13 mouse cellular contexts compared by ENCODE assay signal in the genomic region with DNA sequence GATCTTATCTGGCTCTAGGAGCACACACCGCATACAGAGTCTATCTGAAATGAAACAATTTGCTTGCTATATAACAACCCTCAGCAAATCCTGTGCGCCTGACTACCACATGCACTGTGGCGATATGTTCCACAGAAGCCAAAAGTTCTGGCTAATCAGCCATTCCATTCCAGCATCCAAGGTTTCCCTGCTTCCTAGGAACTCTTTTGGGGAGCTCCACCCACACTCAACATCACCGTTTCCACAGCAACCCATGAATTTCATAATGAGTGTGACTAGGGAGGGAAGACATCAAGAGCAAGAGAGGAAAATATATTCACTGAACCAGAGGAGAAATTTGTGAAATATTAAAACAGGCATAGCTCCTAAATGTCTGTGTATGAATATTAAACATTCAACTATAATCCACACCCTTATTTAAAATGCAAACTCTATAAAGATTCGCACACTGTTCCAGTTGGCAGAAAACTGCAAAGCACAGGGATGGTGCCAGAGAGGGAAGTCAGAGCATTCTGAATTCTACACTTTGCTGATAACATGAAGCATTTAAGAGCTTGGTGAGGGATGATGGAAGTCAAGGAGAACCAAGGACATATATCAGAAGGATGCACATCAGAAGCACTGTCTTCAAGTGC.
DNase-seq lines count a peak whose midpoint lies in the region; ATAC-seq and TF ChIP-seq lines count a peak whose summit lies in the region.
"Had no signal": no experiment of that assay in that cellular context is flagged by ENCODE, and none has a peak within 500 bp of the region (broad histone marks: within the 10 kb centered on the region; RNA-seq: fewer than 3 reads in every experiment).

No protein-coding gene starts in this region.

- no peaks in the 10 kb centered on the region for H3K9me3 ChIP-seq in midbrain, embryonic 14.5 days (ENCODE audit: control insufficient read depth, low read length)
- H3K9me3 ChIP-seq in midbrain, embryonic 11.5 days (ENCODE audit: control insufficient read depth, low read length) = no peaks in the 10 kb centered on the region
- H3K9me3 ChIP-seq: kidney, embryonic 15.5 days; midbrain, embryonic 12.5 days had no signal

- DNase-seq in midbrain, embryonic 14.5 days = peak; percentile 23
- no peak for DNase-seq in midbrain, embryonic 11.5 days (ENCODE audit: low spot score, missing footprints)
- DNase-seq in frontal cortex, postnatal 10 days (ENCODE audit: low spot score in 2 of 2) = peak; percentile 27 to 59
- DNase-seq in left cerebral cortex, adult 2 months (ENCODE audit: extremely low spot score in 1 of 2, low spot score in 2 of 2) = peak; percentile 50
- peak; percentile 92 for DNase-seq in telencephalon, adult 2 months (ENCODE audit: low read depth, low spot score)
- no peak for DNase-seq in urinary bladder, adult 2 months (ENCODE audit: low spot score)
- no peak for DNase-seq in heart, postnatal 25 days (ENCODE audit: low spot score)
- DNase-seq: cerebellum, postnatal 36 days; heart, postnatal 10 days; lung, embryonic 14.5 days had no signal

- no peak overlapping the region for H3K27ac ChIP-seq in midbrain, embryonic 14.5 days (replicated peaks; ENCODE audit: low read depth, low read length)
- H3K27ac ChIP-seq in midbrain, embryonic 11.5 days (ENCODE audit: low read depth, low read length) = no peak overlapping the region
- peak overlapping the region; percentile 87 for H3K27ac ChIP-seq in left cerebral cortex, adult 2 months
- H3K27ac ChIP-seq: kidney, embryonic 15.5 days; midbrain, embryonic 12.5 days had no signal

- no peak for TF ChIP-seq CTCF in left cerebral cortex, adult 2 months (IDR thresholded peaks at IDR 0.05)

- no peak overlapping the region for H3K4me2 ChIP-seq in midbrain, embryonic 14.5 days (ENCODE audit: low read length)
- H3K4me2 ChIP-seq in midbrain, embryonic 11.5 days = no peak overlapping the region
- H3K4me2 ChIP-seq: kidney, embryonic 15.5 days; lung, embryonic 14.5 days; midbrain, embryonic 12.5 days had no signal

- no peaks in the 10 kb centered on the region for H3K4me1 ChIP-seq in midbrain, embryonic 14.5 days (ENCODE audit: control insufficient read depth, insufficient read depth, low read length)
- H3K4me1 ChIP-seq in midbrain, embryonic 11.5 days (ENCODE audit: control insufficient read depth, insufficient read depth, low read length) = no peaks in the 10 kb centered on the region
- H3K4me1 ChIP-seq: kidney, embryonic 15.5 days; midbrain, embryonic 12.5 days had no signal

- H3K9ac ChIP-seq in midbrain, embryonic 14.5 days (replicated peaks; ENCODE audit: low read length) = no peak overlapping the region
- no peak overlapping the region for H3K9ac ChIP-seq in midbrain, embryonic 11.5 days (ENCODE audit: low read length)
- H3K9ac ChIP-seq: kidney, embryonic 15.5 days; lung, embryonic 14.5 days; midbrain, embryonic 12.5 days had no signal

- ATAC-seq in midbrain, embryonic 14.5 days (ENCODE audit: low FRiP score, low TSS enrichment) = no peak
- no peak for ATAC-seq in midbrain, embryonic 11.5 days (ENCODE audit: low FRiP score)

- H3K27me3 ChIP-seq in midbrain, embryonic 14.5 days (ENCODE audit: control insufficient read depth, insufficient read depth, low read length) = no peaks in the 10 kb centered on the region
- H3K27me3 ChIP-seq in midbrain, embryonic 11.5 days (ENCODE audit: control insufficient read depth, insufficient read depth, low read length) = no peaks in the 10 kb centered on the region
- H3K27me3 ChIP-seq: CH12.LX; kidney, embryonic 15.5 days; midbrain, embryonic 12.5 days had no signal

- 87% methylated on average over 5 of the region's 5 CpGs for WGBS in midbrain, embryonic 14.5 days
- 95% methylated on average over 5 of the region's 5 CpGs for WGBS in midbrain, embryonic 11.5 days

- intact Hi-C loops in left cerebral cortex, adult 2 months (cut with DNase I) = loop anchor here (2.0 kb wide), 1 partner anchor 36 kb away; no protein-coding TSS in a partner anchor
- intact Hi-C loops in heart, postnatal 25 days (cut with DNase I) = no loop called here

- H3K4me3 ChIP-seq in midbrain, embryonic 14.5 days (replicated peaks; ENCODE audit: low read depth, low read length) = no peak overlapping the region
- no peak overlapping the region for H3K4me3 ChIP-seq in midbrain, embryonic 11.5 days (ENCODE audit: low read depth, low read length)
- no peak overlapping the region for H3K4me3 ChIP-seq in left cerebral cortex, adult 2 months
- H3K4me3 ChIP-seq: kidney, embryonic 15.5 days; midbrain, embryonic 12.5 days had no signal

- H3K36me3 ChIP-seq in midbrain, embryonic 14.5 days (ENCODE audit: control insufficient read depth, insufficient read depth, low read length) = no peaks in the 10 kb centered on the region
- H3K36me3 ChIP-seq in midbrain, embryonic 11.5 days (ENCODE audit: control insufficient read depth, insufficient read depth, low read length) = no peaks in the 10 kb centered on the region
- H3K36me3 ChIP-seq: midbrain, embryonic 12.5 days had no signal

Comparison
In these comparisons a context has a peak if more than half of its experiments do, and no peak if none do; other contexts are left out.
1. DNase-seq: peak in midbrain, embryonic 14.5 days (single experiment), frontal cortex, postnatal 10 days (2 of 2), left cerebral cortex, adult 2 months (2 of 2) and telencephalon, adult 2 months (single experiment); none in midbrain, embryonic 11.5 days (single experiment), urinary bladder, adult 2 months (single experiment) and heart, postnatal 25 days (single experiment).